Mouse (Mus musculus): ENCODE results near the gene Emp2. TPM values are rescaled to one million over a fixed set of nuclear protein-coding genes. Genes with fewer than 3 reads are reported as not detected.
"Not testable (repeated sequence)": the region's sequence is repeated elsewhere in the genome, so short reads cannot be mapped to it uniquely, and the experiment has no call there.

Gene Emp2
- polyA plus RNA-seq, 1 experiment from 2014 or later: 8.7 TPM

GRCm38 (mm10) chr16:10286513-10287268 is 27.1 kb downstream of the Emp2 start:
- Histone ChIP-seq H3K27me3 (no peaks in the 10 kb centered on the region), H3K4me2 (replicated peaks) (no peak overlapping the region), H3K9ac (no peak overlapping the region), H3K4me3 (no peak overlapping the region), H3K9me3 (no peaks in the 10 kb centered on the region), H3K36me3 (no peaks in the 10 kb centered on the region), H3K4me1 (no peaks in the 10 kb centered on the region), H3K27ac (no peak overlapping the region)
- ATAC-seq (ENCODE audit: insufficient number of reproducible peaks, insufficient read depth, low FRiP score, low TSS enrichment): no peak
- WGBS: 86% methylated on average over 9 of the region's 9 CpGs

- H3K27ac ChIP-seq: no peak overlapping the region
- 77% methylated on average over 3 of the region's 3 CpGs for WGBS
- ATAC-seq (ENCODE audit: insufficient number of reproducible peaks, insufficient read depth, low FRiP score, low TSS enrichment): no peak
Measured at GRCm38 (mm10) chr16:10281890-10282289, 31.9 kb downstream of the Emp2 start.

GRCm38 (mm10) chr16:10280286-10280951 is 33.3 kb downstream of the Emp2 start:
- no peaks in the 10 kb centered on the region for H3K36me3 ChIP-seq
- ATAC-seq (ENCODE audit: insufficient number of reproducible peaks, insufficient read depth, low FRiP score, low TSS enrichment): no peak
- no peak overlapping the region for H3K9ac ChIP-seq
- H3K4me2 ChIP-seq (replicated peaks): no peak overlapping the region
- H3K27me3 ChIP-seq: no peaks in the 10 kb centered on the region
- no peak overlapping the region for H3K4me3 ChIP-seq
- no peak overlapping the region for H3K27ac ChIP-seq
- H3K9me3 ChIP-seq: no peaks in the 10 kb centered on the region
- H3K4me1 ChIP-seq: no peaks in the 10 kb centered on the region
- 48% methylated on average over 12 of the region's 12 CpGs for WGBS

More at GRCm38 (mm10) chr16:10281890-10282289, 31.9 kb downstream of the Emp2 start:
- H3K9me3 ChIP-seq: no peaks in the 10 kb centered on the region
- no peak overlapping the region for H3K4me3 ChIP-seq
- no peak overlapping the region for H3K4me2 ChIP-seq (replicated peaks)
- no peaks in the 10 kb centered on the region for H3K4me1 ChIP-seq
- H3K36me3 ChIP-seq: no peaks in the 10 kb centered on the region
- no peaks in the 10 kb centered on the region for H3K27me3 ChIP-seq
- no peak overlapping the region for H3K9ac ChIP-seq

- H3K4me1 ChIP-seq; H3K9ac ChIP-seq; H3K27ac ChIP-seq; H3K4me2 ChIP-seq (replicated peaks); H3K4me3 ChIP-seq; H3K9me3 ChIP-seq; ATAC-seq (ENCODE audit: insufficient number of reproducible peaks, insufficient read depth, low FRiP score, low TSS enrichment); H3K36me3 ChIP-seq; H3K27me3 ChIP-seq: not testable (repeated sequence)
- 79% methylated on average over 5 of the region's 5 CpGs for WGBS
Measured at GRCm38 (mm10) chr16:10276778-10277177, 37.0 kb downstream of the Emp2 start.

GRCm38 (mm10) chr16:10274465-10274864 is 39.3 kb downstream of the Emp2 start:
- ATAC-seq (ENCODE audit: insufficient number of reproducible peaks, insufficient read depth, low FRiP score, low TSS enrichment): no peak
- Histone ChIP-seq H3K4me3 (no peak overlapping the region), H3K4me1 (no peaks in the 10 kb centered on the region), H3K27ac (no peak overlapping the region), H3K27me3 (no peaks in the 10 kb centered on the region), H3K36me3 (no peaks in the 10 kb centered on the region), H3K9ac (no peak overlapping the region), H3K4me2 (replicated peaks) (no peak overlapping the region), H3K9me3 (0 out of 2 replicates have a peak, but pooled peaks cover 3% of the 10 kb centered on the region)
- WGBS: 80% methylated on average over 4 of the region's 4 CpGs

- no peak overlapping the region for H3K27ac ChIP-seq
- ATAC-seq (ENCODE audit: insufficient number of reproducible peaks, insufficient read depth, low FRiP score, low TSS enrichment): no peak
- no peak overlapping the region for H3K4me3 ChIP-seq
- no peaks in the 10 kb centered on the region for H3K27me3 ChIP-seq
- WGBS: 35% methylated on average over 3 of the region's 3 CpGs
- no peaks in the 10 kb centered on the region for H3K36me3 ChIP-seq
- no peaks in the 10 kb centered on the region for H3K4me1 ChIP-seq
- 0 out of 2 replicates have a peak, but pooled peaks cover 3% of the 10 kb centered on the region for H3K9me3 ChIP-seq
- H3K4me2 ChIP-seq (replicated peaks): no peak overlapping the region
- H3K9ac ChIP-seq: no peak overlapping the region
Measured at GRCm38 (mm10) chr16:10272256-10272655, 41.5 kb downstream of the Emp2 start.

GRCm38 (mm10) chr16:10253993-10254392 is 59.8 kb downstream of the Emp2 start:
- Histone ChIP-seq H3K9ac (no peak overlapping the region), H3K9me3 (0 out of 2 replicates have a peak, but pooled peaks cover 2% of the 10 kb centered on the region), H3K4me2 (replicated peaks) (no peak overlapping the region), H3K27ac (no peak overlapping the region), H3K4me1 (no peaks in the 10 kb centered on the region), H3K36me3 (no peaks in the 10 kb centered on the region), H3K4me3 (no peak overlapping the region), H3K27me3 (no peaks in the 10 kb centered on the region)
- 33% methylated on average over 1 of the region's 1 CpGs for WGBS
- no peak for ATAC-seq (ENCODE audit: insufficient number of reproducible peaks, insufficient read depth, low FRiP score, low TSS enrichment)

GRCm38 (mm10) chr16:10236601-10237000 is 77.2 kb downstream of the Emp2 start:
- Histone ChIP-seq H3K9ac (no peak overlapping the region), H3K27me3 (no peaks in the 10 kb centered on the region), H3K9me3 (no peaks in the 10 kb centered on the region), H3K4me1 (no peaks in the 10 kb centered on the region), H3K4me3 (no peak overlapping the region), H3K4me2 (replicated peaks) (no peak overlapping the region), H3K27ac (no peak overlapping the region), H3K36me3 (no peaks in the 10 kb centered on the region)
- no peak for ATAC-seq (ENCODE audit: insufficient number of reproducible peaks, insufficient read depth, low FRiP score, low TSS enrichment)

Small RNA genes within 50 kb of the gene (microRNA-seq; reads per million reads assigned to microRNA genes)
- gene Gm22932: not detected

Other genes starting within 250 kb of the Emp2 start
- 1.9 and 2.7 TPM in 2 replicates for gene Rpl39l, start 143.7 kb downstream of the Emp2 start, polyA plus RNA-seq (2016; fragmentation: Nextera tagmentation; extraction: Ambion mirVana)
- 1.2 and 1.7 TPM in 2 replicates for gene Atf7ip2, start 121.3 kb downstream of the Emp2 start, polyA plus RNA-seq (2016; fragmentation: Nextera tagmentation; extraction: Ambion mirVana)
- gene Tekt5, start 81.5 kb upstream of the Emp2 start, polyA plus RNA-seq (2016; fragmentation: Nextera tagmentation; extraction: Ambion mirVana): not detected in 2 replicates
- gene Nubp1, start 98.0 kb upstream of the Emp2 start, polyA plus RNA-seq (2016; fragmentation: Nextera tagmentation; extraction: Ambion mirVana): 61.8 and 68.7 TPM in 2 replicates
- gene Tvp23a, start 133.4 kb upstream of the Emp2 start, polyA plus RNA-seq (2016; fragmentation: Nextera tagmentation; extraction: Ambion mirVana): 29.3 and 30.4 TPM in 2 replicates
- 0.36 and 0.57 TPM in 2 replicates for gene Ciita, start 166.1 kb upstream of the Emp2 start, polyA plus RNA-seq (2016; fragmentation: Nextera tagmentation; extraction: Ambion mirVana)
- gene Dexi, start 229.1 kb upstream of the Emp2 start, polyA plus RNA-seq (2016; fragmentation: Nextera tagmentation; extraction: Ambion mirVana): 31.5 and 32.9 TPM in 2 replicates
- gene Clec16a, start 231.4 kb upstream of the Emp2 start, polyA plus RNA-seq (2016; fragmentation: Nextera tagmentation; extraction: Ambion mirVana): 37.7 and 38.9 TPM in 2 replicates